Mouse (Mus musculus) MEL (cell line): ENCODE measurements around the gene Itpr2.
A peak's percentile ranks its signal among the peaks of the same experiment; 100 is the strongest.

Experiments used
- CTCF ChIP-seq, 3 experiments: IDR thresholded peaks in 2 of 3; conservative IDR thresholded peaks in 1 of 3; 2 replicates each; pipeline ENCODE4 v1.5.1; 2011 to 2012; ENCODE audit warnings: low read length in 3 of 3, low read depth in 2 of 3, mild to moderate bottlenecking in 2 of 3, improper control_type of control experiment in 1 of 3, inconsistent platforms in 1 of 3, mixed read lengths in 1 of 3, moderate library complexity in 1 of 3; ENCODE audit not compliant: control insufficient read depth in 1 of 3, insufficient read depth in 1 of 3, poor library complexity in 1 of 3, severe bottlenecking in 1 of 3
- E2F4 ChIP-seq: IDR thresholded peaks from 2 replicates; pipeline ENCODE4 v1.6.1; 2011; ENCODE audit warnings: low read depth, low read length, improper control_type of control experiment, borderline replicate concordance
- EP300 ChIP-seq, 2 experiments: IDR thresholded peaks; 2 replicates each; pipeline ENCODE4 v1.6.1; 2011; ENCODE audit warnings: improper control_type of control experiment in 2 of 2, low read length in 2 of 2, low read depth in 1 of 2, mild to moderate bottlenecking in 1 of 2
- POLR2AphosphoS2 ChIP-seq: IDR thresholded peaks from 2 replicates; pipeline ENCODE4 v1.6.1; 2011; ENCODE audit warnings: low read length, improper control_type of control experiment
- SIN3A ChIP-seq: IDR thresholded peaks from 2 replicates; pipeline ENCODE4 v1.6.1; 2012; ENCODE audit warnings: low read length, improper control_type of control experiment, inconsistent platforms
- TCF12 ChIP-seq: IDR thresholded peaks from 2 replicates; pipeline ENCODE4 v1.6.1; 2014; ENCODE audit warnings: low read depth, mild to moderate bottlenecking, inconsistent platforms, low read length, improper control_type of control experiment, moderate library complexity

DNA sequence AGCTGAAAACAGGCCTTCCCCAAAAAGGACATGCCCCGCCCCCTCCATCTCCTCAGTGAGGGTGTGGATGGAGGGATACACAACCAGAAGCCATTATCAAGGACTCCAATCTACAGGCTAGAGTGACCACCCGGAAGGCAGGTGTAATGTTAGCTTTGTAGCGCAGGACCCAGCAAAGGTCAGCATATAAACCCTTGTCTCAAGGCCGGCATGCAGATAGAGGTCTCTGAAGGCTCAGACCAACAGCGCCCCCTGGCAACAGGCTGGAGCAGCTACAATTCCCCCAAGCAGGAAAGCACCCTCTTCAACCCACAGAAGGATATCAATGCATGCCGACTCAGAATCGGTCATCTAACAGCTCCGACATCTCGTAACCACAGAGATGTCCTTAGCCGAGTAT lies 162.2 kb downstream of the Itpr2 start:
- no peak for TF ChIP-seq E2F4
- no peak for TF ChIP-seq POLR2AphosphoS2
- TF ChIP-seq TCF12, result no peak
- no peak for TF ChIP-seq SIN3A
- TF ChIP-seq EP300 (IDR thresholded peaks at IDR 0.05; ENCODE audit: low read depth in 1 of 2, low read length in 2 of 2), result no peak
- TF ChIP-seq CTCF (IDR thresholded peaks at IDR 0.05 in 2 of 3, conservative IDR thresholded peaks at IDR 0.05 in 1 of 3; ENCODE audit: control insufficient read depth in 1 of 3, insufficient read depth in 1 of 3, low read depth in 2 of 3, low read length in 3 of 3, poor library complexity in 1 of 3, severe bottlenecking in 1 of 3), result peak; percentile 83 to 93 (median 88)
